Mouse (Mus musculus): ENCODE measurements around the gene Mta1. TPM values are rescaled to one million over a fixed set of nuclear protein-coding genes. Genes with fewer than 3 reads are reported as not detected.
A peak's percentile ranks its signal among the peaks of the same experiment; 100 is the strongest.

Mta1 gene
- polyA plus RNA-seq, 1 experiment: 47.6 TPM

GRCm38 (mm10) chr12:113138901-113139864 lies 41.1 kb downstream of the Mta1 start:
- H3K4me1 ChIP-seq (ENCODE audit: control insufficient read depth, insufficient read depth, insufficient read length, low read length): peaks cover 15% of the 10 kb centered on the region
- peaks cover 21% of the 10 kb centered on the region for H3K27me3 ChIP-seq (ENCODE audit: control insufficient read depth, insufficient read depth, low read length)
- WGBS: 56% methylated on average over 11 of the region's 11 CpGs
- no peak overlapping the region for H3K27ac ChIP-seq (ENCODE audit: insufficient read depth, low read depth, low read length)
- peak overlapping the region; percentile 82; the same call in 1 of the 2 replicates for H3K4me3 ChIP-seq (ENCODE audit: low read depth, low read length)
- H3K36me3 ChIP-seq (ENCODE audit: control insufficient read depth, insufficient read depth, low read length): peaks cover 11% of the 10 kb centered on the region
- TF ChIP-seq CTCF (IDR thresholded peaks at IDR 0.05; ENCODE audit: extremely low read depth, insufficient read length, insufficient replicate concordance, low read depth, low read length) (no peak), POLR2A (IDR thresholded peaks at IDR 0.05; ENCODE audit: low read depth, low read length) (no peak)

- H3K27ac ChIP-seq (ENCODE audit: insufficient read depth, low read depth, low read length): peak within 1 kb of the TSS; percentile 83
- TF ChIP-seq CTCF (IDR thresholded peaks at IDR 0.05; ENCODE audit: extremely low read depth, insufficient read length, insufficient replicate concordance, low read depth, low read length) (no peak), POLR2A (IDR thresholded peaks at IDR 0.05; ENCODE audit: low read depth, low read length) (no peak)
- WGBS: under 1% methylated on average over 68 of the region's 68 CpGs
Observed at GRCm38 (mm10) chr12:113139908-113140615, 42.0 kb downstream of the Mta1 start, which contains the start of gene Crip2. Gene Crip2 (plus strand): TSS chr12:113140236.

GRCm38 (mm10) chr12:113140616-113141411 lies 42.7 kb downstream of the Mta1 start:
- peak overlapping the region; percentile 82 for H3K4me3 ChIP-seq (ENCODE audit: low read depth, low read length)
- H3K36me3 ChIP-seq (ENCODE audit: control insufficient read depth, insufficient read depth, low read length): peaks cover 6% of the 10 kb centered on the region
- WGBS: 3% methylated on average over 49 of the region's 49 CpGs
- peaks cover 19% of the 10 kb centered on the region for H3K4me1 ChIP-seq (ENCODE audit: control insufficient read depth, insufficient read depth, insufficient read length, low read length)
- peak overlapping the region; percentile 83 for H3K27ac ChIP-seq (ENCODE audit: insufficient read depth, low read depth, low read length)
- H3K27me3 ChIP-seq (ENCODE audit: control insufficient read depth, insufficient read depth, low read length): peaks cover 21% of the 10 kb centered on the region
- TF ChIP-seq POLR2A (IDR thresholded peaks at IDR 0.05; ENCODE audit: low read depth, low read length) (no peak), CTCF (IDR thresholded peaks at IDR 0.05; ENCODE audit: extremely low read depth, insufficient read length, insufficient replicate concordance, low read depth, low read length) (no peak)

More at GRCm38 (mm10) chr12:113139908-113140615, 42.0 kb downstream of the Mta1 start, which contains the start of gene Crip2:
- H3K27me3 ChIP-seq (ENCODE audit: control insufficient read depth, insufficient read depth, low read length): peaks cover 21% of the 10 kb centered on the region
- H3K36me3 ChIP-seq (ENCODE audit: control insufficient read depth, insufficient read depth, low read length): peaks cover 9% of the 10 kb centered on the region
- H3K4me3 ChIP-seq (ENCODE audit: low read depth, low read length): peak within 1 kb of the TSS; percentile 82
- H3K4me1 ChIP-seq (ENCODE audit: control insufficient read depth, insufficient read depth, insufficient read length, low read length): peaks cover 19% of the 10 kb centered on the region

DNA sequence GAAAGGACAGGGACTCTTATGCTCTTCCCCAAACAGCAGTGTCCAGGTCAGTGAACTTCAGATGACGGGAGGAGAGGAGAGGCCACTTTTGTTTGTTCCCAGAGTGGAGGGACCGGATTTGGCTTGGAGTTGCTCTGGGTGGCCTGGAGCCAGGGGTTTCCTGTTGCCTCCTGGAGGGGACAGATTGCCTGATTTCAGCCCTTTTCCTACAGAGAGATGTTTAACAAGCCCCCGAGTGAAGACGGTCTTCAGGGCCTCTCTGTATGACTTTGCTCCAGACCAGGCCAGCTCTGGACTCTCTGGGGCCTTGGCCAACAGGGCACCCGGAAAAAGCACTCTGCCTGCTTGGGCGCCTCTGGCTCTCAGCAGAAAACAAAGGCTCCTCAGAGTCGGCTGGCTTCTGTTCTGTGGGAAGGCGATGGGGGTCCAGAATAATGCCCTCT lies 43.5 kb downstream of the Mta1 start:
- Histone ChIP-seq H3K36me3 (ENCODE audit: control insufficient read depth, insufficient read depth, low read length) (peaks cover under 1% of the 10 kb centered on the region; the same call in 1 of the 2 replicates), H3K27ac (ENCODE audit: insufficient read depth, low read depth, low read length) (peak overlapping the region; percentile 83), H3K4me1 (ENCODE audit: control insufficient read depth, insufficient read depth, insufficient read length, low read length) (peaks cover 24% of the 10 kb centered on the region), H3K4me3 (ENCODE audit: low read depth, low read length) (peak overlapping the region; percentile 82), H3K27me3 (ENCODE audit: control insufficient read depth, insufficient read depth, low read length) (peaks cover 21% of the 10 kb centered on the region)
- 39% methylated on average over 8 of the region's 8 CpGs for WGBS
- TF ChIP-seq POLR2A (IDR thresholded peaks at IDR 0.05; ENCODE audit: low read depth, low read length) (no peak), CTCF (IDR thresholded peaks at IDR 0.05; ENCODE audit: extremely low read depth, insufficient read length, insufficient replicate concordance, low read depth, low read length) (no peak)

GRCm38 (mm10) chr12:113142021-113142975 lies 44.2 kb downstream of the Mta1 start:
- H3K27ac ChIP-seq (ENCODE audit: insufficient read depth, low read depth, low read length): peak overlapping the region; percentile 83
- TF ChIP-seq POLR2A (IDR thresholded peaks at IDR 0.05; ENCODE audit: low read depth, low read length): no peak
- no peak for TF ChIP-seq CTCF (IDR thresholded peaks at IDR 0.05; ENCODE audit: extremely low read depth, insufficient read length, insufficient replicate concordance, low read depth, low read length)
- H3K27me3 ChIP-seq (ENCODE audit: control insufficient read depth, insufficient read depth, low read length): peaks cover 21% of the 10 kb centered on the region
- peak overlapping the region; percentile 82 for H3K4me3 ChIP-seq (ENCODE audit: low read depth, low read length)
- H3K36me3 ChIP-seq (ENCODE audit: control insufficient read depth, insufficient read depth, low read length): no peaks in the 10 kb centered on the region; the same call in 1 of the 2 replicates
- peaks cover 31% of the 10 kb centered on the region for H3K4me1 ChIP-seq (ENCODE audit: control insufficient read depth, insufficient read depth, insufficient read length, low read length)
- WGBS: 21% methylated on average over 15 of the region's 15 CpGs

Data from small intestine, adult 2 months (tissue).